Mouse (Mus musculus): Measurements from ENCODE around the gene Mettl9.
A peak's percentile ranks its signal among the peaks of the same experiment; 100 is the strongest.

Mettl9 gene

DNA sequence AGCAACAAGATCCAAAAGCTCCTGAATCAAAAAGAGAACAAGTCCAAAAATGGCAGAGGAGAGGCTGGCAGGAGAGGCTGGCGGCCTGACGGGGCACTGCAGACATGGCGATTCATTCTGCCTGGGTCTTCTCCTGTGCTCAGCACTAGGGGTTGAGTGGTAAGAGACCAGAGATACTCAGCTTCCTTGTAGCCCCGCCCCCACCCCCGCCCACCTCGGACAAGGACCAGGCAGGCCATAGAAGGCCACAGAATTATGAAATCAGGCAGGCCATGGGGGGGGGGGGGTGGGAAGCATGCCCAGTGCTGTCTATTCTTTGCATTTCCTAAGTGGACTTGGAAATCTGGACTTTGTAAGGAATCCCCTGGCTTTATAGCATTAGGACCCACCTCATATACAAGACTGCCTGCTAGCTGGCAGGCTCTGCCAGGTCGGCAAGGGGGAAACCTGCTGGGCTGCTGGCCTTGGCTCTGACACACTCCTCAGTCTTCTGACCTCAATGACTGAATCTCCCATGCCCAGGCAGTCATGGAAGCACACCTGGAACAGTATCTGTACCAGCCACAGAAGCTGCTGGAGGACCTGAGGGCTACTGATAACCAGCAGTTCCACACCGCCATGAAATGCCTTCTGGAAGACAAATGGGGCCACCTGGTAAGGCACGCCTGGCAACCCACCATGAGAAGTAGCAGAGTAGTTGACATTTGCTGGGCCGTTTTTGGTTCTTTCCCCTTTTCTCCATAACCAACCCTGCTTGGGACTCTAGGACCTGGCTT, 64.6 kb downstream of the Mettl9 start:
- no peak for DNase-seq (ENCODE audit: low spot score)

DNA sequence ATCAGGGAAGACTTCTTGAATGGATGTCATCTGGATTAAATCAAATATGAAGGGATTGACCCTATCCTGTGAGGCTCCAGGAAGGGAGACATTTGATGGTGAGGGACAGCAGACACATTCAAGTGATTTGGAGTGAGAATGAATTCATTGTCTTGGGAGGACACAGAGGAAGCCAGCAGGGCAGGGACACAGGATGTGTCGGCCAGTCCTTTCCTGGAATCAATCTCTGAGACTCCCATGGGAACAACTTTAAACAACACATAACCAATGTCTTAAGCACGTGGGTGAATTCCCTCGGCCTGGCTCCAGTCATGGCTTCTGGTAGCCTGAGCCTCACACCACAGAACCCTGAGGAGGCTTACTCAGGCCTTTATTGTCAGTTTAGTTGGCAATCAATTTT, 73.6 kb downstream of the Mettl9 start:
- DNase-seq (ENCODE audit: low spot score) = no peak

DNA sequence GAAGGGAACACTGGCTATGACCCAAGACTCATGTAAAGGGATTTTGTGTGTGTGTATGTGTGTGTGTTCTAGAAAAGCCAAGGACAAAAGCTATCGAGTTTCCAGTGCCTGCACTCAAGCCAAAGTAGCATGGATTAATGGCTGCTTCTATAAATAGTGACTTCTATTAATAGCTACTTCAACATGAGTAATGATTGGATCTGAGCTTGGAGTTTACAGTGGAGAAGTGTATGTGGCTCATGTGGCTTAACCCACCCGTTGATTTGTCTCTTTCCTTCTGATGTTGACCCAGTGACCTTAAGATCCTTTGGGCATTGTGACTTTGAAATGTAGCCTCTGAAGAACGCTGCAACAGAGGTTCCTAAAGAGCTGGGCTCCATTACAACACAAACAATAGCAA, 77.1 kb downstream of the Mettl9 start:
- no peak for DNase-seq (ENCODE audit: low spot score)

DNA sequence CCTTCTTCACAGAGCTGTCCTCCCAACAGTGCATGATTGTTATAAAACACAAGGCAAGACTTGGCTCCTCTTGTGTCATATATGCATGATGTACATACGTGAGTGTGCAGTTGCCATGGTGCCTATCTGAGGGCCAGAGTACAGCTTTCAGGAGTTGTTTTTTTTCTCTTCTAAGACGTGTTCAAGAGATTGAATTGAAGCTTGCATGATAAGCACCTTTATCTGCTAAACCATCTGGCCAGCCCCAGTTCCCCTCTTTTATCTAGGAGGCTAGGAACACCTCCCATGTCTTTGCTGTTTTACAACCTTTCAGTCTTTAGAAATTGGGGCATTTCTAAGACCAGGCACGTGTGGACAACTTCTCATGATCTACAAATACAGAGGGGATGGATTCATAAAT, 77.5 kb downstream of the Mettl9 start:
- no peak for DNase-seq (ENCODE audit: low spot score)

DNA sequence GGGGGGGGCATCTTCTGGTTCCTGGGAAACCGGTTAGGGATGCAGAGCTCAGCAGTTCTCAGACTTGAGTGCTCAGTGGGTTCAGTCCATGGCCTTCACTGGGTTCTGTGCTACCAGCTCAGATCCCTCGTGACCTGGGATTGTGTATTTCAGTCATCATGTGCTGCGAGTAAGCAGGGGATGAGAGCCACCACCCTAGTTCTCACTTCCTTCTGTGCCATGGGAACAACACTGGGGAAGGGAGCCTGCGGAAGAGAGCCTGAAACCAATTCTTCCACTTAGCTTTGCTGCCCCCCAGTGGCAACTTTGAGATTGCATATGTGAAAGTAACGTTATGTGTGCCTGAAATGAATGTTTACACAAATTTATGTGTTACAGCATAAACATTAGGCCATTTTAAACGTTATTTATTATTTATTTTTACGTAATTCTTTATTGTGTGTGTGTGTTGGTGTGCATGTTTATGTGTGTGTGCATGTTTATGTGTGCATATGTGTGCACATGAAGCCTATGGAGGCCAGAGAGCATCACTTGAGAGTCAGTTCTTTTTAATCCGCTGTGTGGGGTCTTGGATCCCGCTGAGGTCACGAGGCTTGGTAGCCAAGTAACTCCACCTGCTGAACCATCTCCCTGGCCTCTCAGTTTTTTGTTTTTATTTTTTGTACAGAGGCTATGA, 86.0 kb downstream of the Mettl9 start:
- peak; percentile 91 for DNase-seq (ENCODE audit: low spot score)
